Mouse (Mus musculus) limb, embryonic 12.5 days (tissue): ENCODE measurements at regions not wholly inside any gene's neighbourhood (a gene's known extent, or its start where the extent isn't known, plus 50 kb on each side); places are given as distances from the start of the nearest gene placed in this dataset.

ENCODE experiments used
- ATAC-seq: fragments of 200-750 bp; cut with Nextera tagmentation; 2 replicates; pipeline ENCODE4 v1.8.0; 2017; ENCODE audit warnings: low read depth, moderate TSS enrichment; ENCODE audit not compliant: insufficient number of reproducible peaks, insufficient read depth, low FRiP score, low TSS enrichment
- H3K27ac ChIP-seq: fragments of 300-500 bp; sonication (generic); 2 replicates; pipeline ENCODE4 v1.5.1; 2016; ENCODE audit warnings: mild to moderate bottlenecking, moderate library complexity
- H3K27me3 ChIP-seq: fragments of 300-500 bp; sonication (generic); 2 replicates; pipeline ENCODE4 v1.6.1; 2016; ENCODE audit warnings: mild to moderate bottlenecking, moderate library complexity
- H3K36me3 ChIP-seq: fragments of 300-500 bp; sonication (generic); 2 replicates; pipeline ENCODE4 v1.6.1; 2016; ENCODE audit warnings: mild to moderate bottlenecking, moderate library complexity
- H3K4me1 ChIP-seq: fragments of 300-500 bp; sonication (generic); replicated peaks from 2 replicates; pipeline ENCODE4 v1.6.1; 2016
- H3K4me2 ChIP-seq: fragments of 300-500 bp; sonication (generic); 2 replicates; pipeline ENCODE4 v1.6.1; 2016; ENCODE audit warnings: mild to moderate bottlenecking, moderate library complexity
- H3K4me3 ChIP-seq: fragments of 300-500 bp; sonication (generic); replicated peaks from 2 replicates; pipeline ENCODE4 v1.5.1; 2016; ENCODE audit warnings: mild to moderate bottlenecking
- H3K9ac ChIP-seq: fragments of 300-500 bp; sonication (generic); replicated peaks from 2 replicates; pipeline ENCODE4 v1.6.1; 2016; ENCODE audit warnings: mild to moderate bottlenecking, moderate library complexity
- H3K9me3 ChIP-seq: fragments of 300-500 bp; sonication (generic); 2 replicates; pipeline ENCODE4 v1.6.1; 2016; ENCODE audit warnings: mild to moderate bottlenecking, moderate library complexity
- WGBS: fragments of 180-500 bp; shearing (Covaris S2); methylation state at CpG from one replicate; pipeline ENCODE4 v1.1.7; 2016; 5-methylcytosine and 5-hydroxymethylcytosine counted together

DNA sequence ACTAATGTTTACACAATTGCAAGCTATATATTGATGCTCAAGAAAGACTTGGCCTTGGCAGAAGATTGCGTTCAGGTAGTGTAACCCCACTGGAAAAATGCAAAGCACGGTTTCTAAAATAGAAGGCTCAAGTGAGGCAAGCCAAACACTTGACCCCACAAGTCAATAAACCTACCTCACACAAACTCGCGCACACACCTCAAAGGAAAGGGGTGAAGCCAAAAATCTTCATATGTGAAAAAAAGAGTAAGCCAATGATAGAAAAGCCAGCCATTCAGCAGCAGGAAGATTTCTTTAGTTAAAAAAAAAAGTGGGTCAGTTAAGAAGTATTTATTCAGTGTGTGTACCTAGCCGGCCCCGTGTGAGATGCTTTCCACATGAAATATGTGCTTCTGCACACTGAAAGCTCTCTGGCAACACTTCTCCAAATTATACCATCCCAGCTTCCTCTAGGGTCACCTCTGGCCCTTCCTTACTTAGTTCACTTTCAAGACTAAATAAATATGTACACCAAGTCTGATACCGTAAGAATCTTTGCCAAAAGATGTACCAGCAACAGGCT is 227.1 kb downstream of the Lmo4 start:
- H3K27me3 ChIP-seq: no peaks in the 10 kb centered on the region
- no peak for ATAC-seq
- no peaks in the 10 kb centered on the region for H3K4me1 ChIP-seq
- H3K4me2 ChIP-seq: no peak overlapping the region
- no peak overlapping the region for H3K9ac ChIP-seq
- H3K36me3 ChIP-seq: no peaks in the 10 kb centered on the region
- H3K27ac ChIP-seq: no peak overlapping the region
- H3K4me3 ChIP-seq: no peak overlapping the region
- no peaks in the 10 kb centered on the region for H3K9me3 ChIP-seq
- WGBS: 87% methylated on average over 7 of the region's 7 CpGs

DNA sequence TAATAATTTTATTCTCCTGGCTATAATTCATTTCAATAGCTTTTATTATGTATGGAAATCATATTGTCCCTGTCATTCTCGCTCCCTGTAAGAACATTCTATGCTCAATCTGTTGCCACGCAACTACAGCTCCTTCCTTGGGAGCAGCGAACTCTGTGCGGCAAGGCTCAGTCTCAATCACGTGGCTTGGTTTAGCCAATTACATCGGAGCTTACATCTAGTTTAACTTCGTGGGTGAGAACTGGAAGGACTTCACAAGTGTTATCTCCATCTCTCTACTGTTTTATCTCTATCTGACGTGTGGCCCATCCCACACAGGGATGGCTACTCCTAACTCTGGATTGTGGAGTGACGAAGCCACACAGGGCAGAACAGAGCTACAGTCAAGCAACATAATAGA is 231.4 kb downstream of the Lmo4 start:
- ATAC-seq: no peak
- no peaks in the 10 kb centered on the region for H3K4me1 ChIP-seq
- H3K9me3 ChIP-seq: no peaks in the 10 kb centered on the region
- H3K27ac ChIP-seq: no peak overlapping the region
- H3K36me3 ChIP-seq: no peaks in the 10 kb centered on the region
- H3K9ac ChIP-seq: no peak overlapping the region
- H3K4me2 ChIP-seq: no peak overlapping the region
- H3K4me3 ChIP-seq: no peak overlapping the region
- 86% methylated on average over 9 of the region's 9 CpGs for WGBS
- H3K27me3 ChIP-seq: no peaks in the 10 kb centered on the region

DNA sequence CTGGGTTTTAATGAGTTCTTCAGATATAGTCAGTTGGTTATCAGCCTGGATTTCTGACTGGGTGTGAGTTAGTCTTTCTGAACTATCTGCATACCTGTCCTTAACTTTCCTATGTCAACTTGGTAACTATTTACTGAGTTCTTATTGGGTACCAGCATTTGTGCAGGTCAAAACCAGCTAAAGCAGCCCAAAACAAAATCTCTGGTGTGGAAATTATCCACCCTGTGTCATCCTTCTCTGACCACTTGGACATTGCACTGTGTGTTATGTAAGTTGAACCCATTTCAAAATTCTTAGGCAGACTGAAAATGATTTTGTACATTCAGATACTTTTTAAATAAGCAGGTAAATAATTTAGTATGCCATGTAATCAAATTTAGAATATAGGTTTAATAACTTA is 232.7 kb downstream of the Lmo4 start:
- Histone ChIP-seq H3K4me3 (no peak overlapping the region), H3K36me3 (no peaks in the 10 kb centered on the region), H3K27me3 (no peaks in the 10 kb centered on the region), H3K9me3 (no peaks in the 10 kb centered on the region), H3K4me1 (no peaks in the 10 kb centered on the region), H3K9ac (no peak overlapping the region), H3K4me2 (no peak overlapping the region), H3K27ac (no peak overlapping the region)
- no peak for ATAC-seq

DNA sequence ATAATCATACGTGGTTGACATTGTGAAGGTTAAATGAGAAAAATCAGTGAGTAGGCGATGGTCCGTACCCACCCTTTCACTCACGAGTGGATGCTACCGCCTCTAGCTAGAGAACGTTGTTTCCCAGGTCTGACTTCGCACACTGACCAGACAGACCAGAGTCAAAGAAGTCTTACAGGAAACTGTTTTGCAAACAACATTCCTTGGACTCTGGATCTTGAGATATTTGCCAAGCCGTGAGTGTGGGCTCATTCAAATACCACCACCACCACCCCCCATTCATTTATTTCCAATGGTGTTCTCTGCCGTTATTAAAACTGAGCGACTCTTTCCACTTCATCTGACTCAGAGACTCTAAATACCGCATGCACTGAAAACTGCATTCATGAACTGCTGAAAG is 234.2 kb downstream of the Lmo4 start:
- Histone ChIP-seq H3K4me1 (no peaks in the 10 kb centered on the region), H3K27ac (no peak overlapping the region), H3K9me3 (no peaks in the 10 kb centered on the region), H3K36me3 (no peaks in the 10 kb centered on the region), H3K27me3 (no peaks in the 10 kb centered on the region), H3K4me2 (no peak overlapping the region), H3K9ac (no peak overlapping the region), H3K4me3 (no peak overlapping the region)
- WGBS: 91% methylated on average over 11 of the region's 11 CpGs
- no peak for ATAC-seq

DNA sequence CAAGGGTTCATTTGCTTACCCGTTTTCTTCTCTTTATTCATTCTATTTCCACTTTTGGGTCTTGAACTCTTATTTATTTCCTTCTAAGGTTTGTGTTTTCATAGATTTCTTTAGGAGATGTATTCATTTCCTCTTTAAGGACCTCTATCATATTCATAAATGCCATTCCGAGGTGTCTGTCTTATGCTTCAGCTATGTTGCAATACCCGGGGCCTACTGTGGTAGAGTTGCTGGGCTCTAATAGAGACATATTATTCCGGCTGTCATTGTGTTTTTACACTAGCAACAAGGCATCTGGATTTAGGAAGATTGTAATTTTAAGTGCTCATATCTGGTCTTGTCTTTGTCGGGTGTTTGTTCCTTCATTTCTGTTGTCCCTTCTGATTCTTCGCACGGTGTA is 249.5 kb downstream of the Lmo4 start:
- Histone ChIP-seq H3K36me3 (no peaks in the 10 kb centered on the region), H3K4me2 (no peak overlapping the region), H3K4me1 (peaks cover 4% of the 10 kb centered on the region; the same call in 1 of the 2 replicates), H3K4me3 (no peak overlapping the region), H3K27ac (no peak overlapping the region), H3K27me3 (no peaks in the 10 kb centered on the region), H3K9me3 (no peaks in the 10 kb centered on the region), H3K9ac (no peak overlapping the region)
- no peak for ATAC-seq
- WGBS: 94% methylated on average over 7 of the region's 7 CpGs

DNA sequence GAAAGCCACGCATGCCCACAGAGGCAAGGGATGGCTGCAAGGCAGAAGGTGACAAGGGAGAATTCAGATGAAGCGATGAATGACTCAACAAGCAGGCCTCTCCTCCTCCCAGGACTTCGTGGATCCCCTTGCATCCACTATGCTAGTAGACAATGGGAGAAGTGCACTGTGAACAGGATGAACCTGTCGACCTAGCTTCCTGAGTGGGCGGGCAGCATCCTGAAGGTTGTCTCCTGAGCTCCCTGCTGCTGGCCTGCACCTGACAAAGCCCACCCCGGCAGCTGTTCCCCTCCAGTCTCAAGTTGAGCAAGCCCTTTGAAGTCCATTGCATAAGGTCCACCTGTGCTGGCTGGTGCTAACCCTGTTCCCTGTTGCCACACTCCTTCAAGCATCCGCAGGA is 250.2 kb downstream of the Lmo4 start:
- Histone ChIP-seq H3K36me3 (no peaks in the 10 kb centered on the region), H3K9ac (no peak overlapping the region), H3K27ac (no peak overlapping the region), H3K9me3 (no peaks in the 10 kb centered on the region), H3K27me3 (no peaks in the 10 kb centered on the region), H3K4me3 (no peak overlapping the region), H3K4me1 (peaks cover 4% of the 10 kb centered on the region; the same call in 1 of the 2 replicates), H3K4me2 (no peak overlapping the region)
- 81% methylated on average over 7 of the region's 7 CpGs for WGBS
- no peak for ATAC-seq

DNA sequence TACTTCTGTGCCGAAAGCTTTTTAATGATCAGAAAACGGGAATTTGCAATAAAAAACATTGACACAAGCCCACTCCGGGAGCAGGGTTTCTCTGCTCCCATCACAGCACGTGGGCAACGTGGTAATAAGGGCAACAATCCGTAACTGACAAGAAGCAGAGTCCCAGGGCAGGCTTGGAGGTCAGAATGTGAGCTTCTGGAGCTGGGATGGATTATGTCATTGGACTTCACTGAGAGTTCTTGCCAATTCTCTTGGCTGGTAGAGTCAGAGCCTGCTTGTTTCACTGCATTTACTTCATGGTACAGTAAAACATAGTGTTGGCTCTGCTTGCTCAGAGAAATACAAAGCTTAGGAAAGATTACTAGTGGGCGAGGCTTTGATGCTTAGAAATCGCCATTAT is 252.7 kb downstream of the Lmo4 start:
- Histone ChIP-seq H3K9ac (no peak overlapping the region), H3K4me3 (no peak overlapping the region), H3K4me1 (peaks cover 20% of the 10 kb centered on the region), H3K27ac (no peak overlapping the region), H3K27me3 (no peaks in the 10 kb centered on the region), H3K4me2 (no peak overlapping the region), H3K36me3 (no peaks in the 10 kb centered on the region), H3K9me3 (no peaks in the 10 kb centered on the region)
- 45% methylated on average over 8 of the region's 8 CpGs for WGBS
- ATAC-seq: no peak

DNA sequence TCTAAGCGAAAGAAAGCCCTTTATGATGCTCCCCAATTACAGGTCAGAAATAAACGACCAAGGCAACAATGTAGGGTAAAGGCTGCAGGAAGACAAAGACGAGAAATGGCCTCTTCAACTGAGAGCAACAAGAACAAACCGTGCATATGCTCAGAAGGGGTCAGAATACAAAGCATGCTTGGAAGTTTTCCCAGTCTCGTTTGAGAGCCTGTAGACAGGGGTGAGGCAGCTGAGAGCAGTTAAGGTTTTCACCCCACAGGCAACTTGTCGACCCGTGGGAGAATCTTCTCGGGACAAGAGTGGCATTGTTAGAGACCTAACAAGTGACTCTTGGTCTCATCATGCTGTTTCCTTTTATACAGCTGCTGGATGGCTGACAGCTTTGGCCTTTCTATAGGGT is 255.4 kb downstream of the Lmo4 start:
- no peak for ATAC-seq
- Histone ChIP-seq H3K9ac (no peak overlapping the region), H3K4me2 (no peak overlapping the region), H3K27ac (no peak overlapping the region), H3K4me3 (no peak overlapping the region), H3K9me3 (no peaks in the 10 kb centered on the region), H3K27me3 (no peaks in the 10 kb centered on the region), H3K36me3 (no peaks in the 10 kb centered on the region), H3K4me1 (peaks cover 25% of the 10 kb centered on the region)
- WGBS: 63% methylated on average over 8 of the region's 8 CpGs

DNA sequence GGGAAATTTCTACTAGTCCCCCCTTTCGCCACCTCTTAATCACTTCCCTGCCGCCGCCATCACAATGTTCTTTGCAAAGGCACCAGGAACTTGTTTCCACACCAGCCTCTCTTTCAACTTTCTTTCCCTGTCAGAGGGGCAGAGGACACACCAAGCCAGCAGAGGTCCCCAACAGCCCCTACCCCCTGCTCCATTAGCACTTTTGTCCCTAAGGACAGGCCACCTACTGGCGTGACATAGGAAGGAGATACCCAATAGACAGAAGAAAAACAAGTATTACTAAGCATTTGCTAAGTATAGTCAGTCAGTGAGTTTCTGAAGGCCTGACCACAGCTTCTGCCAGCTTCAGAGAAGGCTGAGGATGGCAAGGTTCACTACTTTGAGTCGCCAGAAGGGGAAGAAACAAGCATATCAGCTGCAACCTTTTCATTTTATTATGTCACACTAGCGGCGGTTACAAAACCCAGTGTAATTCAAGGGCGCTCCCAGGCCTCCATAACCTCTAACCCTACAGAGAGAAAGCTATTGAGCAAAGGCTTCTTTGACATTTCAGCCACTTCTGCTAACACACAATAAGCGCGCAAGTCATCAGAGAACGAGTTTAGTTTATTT is 255.9 kb downstream of the Lmo4 start:
- Histone ChIP-seq H3K27ac (0 out of 2 replicates have a peak overlapping the region, but pooled peaks have one; percentile 7), H3K4me3 (no peak overlapping the region), H3K9ac (no peak overlapping the region), H3K36me3 (no peaks in the 10 kb centered on the region), H3K4me2 (no peak overlapping the region), H3K27me3 (no peaks in the 10 kb centered on the region), H3K9me3 (no peaks in the 10 kb centered on the region), H3K4me1 (peaks cover 25% of the 10 kb centered on the region)
- no peak for ATAC-seq
- WGBS: 67% methylated on average over 11 of the region's 11 CpGs

DNA sequence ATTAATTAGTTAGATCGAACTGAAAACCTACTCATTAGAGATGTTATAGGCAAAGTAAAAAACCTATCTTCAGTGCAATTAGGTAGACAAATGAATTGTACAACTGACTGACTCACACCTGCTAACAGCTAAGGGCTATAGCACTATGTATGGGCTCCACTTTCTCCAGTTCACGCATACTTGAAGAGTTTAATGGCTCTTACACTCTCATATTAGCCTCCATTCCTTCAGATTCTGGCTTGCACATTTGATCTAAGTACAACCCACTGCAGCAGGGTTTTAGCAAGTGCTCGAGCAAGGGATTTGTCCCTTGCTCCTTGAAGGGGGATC is 257.1 kb downstream of the Lmo4 start:
- ATAC-seq: no peak
- H3K27ac ChIP-seq: no peak overlapping the region
- H3K27me3 ChIP-seq: no peaks in the 10 kb centered on the region
- H3K4me2 ChIP-seq: no peak overlapping the region
- WGBS: 28% methylated on average over 3 of the region's 3 CpGs
- peaks cover 25% of the 10 kb centered on the region for H3K4me1 ChIP-seq
- no peak overlapping the region for H3K9ac ChIP-seq
- no peaks in the 10 kb centered on the region for H3K9me3 ChIP-seq
- no peaks in the 10 kb centered on the region for H3K36me3 ChIP-seq
- H3K4me3 ChIP-seq: no peak overlapping the region

DNA sequence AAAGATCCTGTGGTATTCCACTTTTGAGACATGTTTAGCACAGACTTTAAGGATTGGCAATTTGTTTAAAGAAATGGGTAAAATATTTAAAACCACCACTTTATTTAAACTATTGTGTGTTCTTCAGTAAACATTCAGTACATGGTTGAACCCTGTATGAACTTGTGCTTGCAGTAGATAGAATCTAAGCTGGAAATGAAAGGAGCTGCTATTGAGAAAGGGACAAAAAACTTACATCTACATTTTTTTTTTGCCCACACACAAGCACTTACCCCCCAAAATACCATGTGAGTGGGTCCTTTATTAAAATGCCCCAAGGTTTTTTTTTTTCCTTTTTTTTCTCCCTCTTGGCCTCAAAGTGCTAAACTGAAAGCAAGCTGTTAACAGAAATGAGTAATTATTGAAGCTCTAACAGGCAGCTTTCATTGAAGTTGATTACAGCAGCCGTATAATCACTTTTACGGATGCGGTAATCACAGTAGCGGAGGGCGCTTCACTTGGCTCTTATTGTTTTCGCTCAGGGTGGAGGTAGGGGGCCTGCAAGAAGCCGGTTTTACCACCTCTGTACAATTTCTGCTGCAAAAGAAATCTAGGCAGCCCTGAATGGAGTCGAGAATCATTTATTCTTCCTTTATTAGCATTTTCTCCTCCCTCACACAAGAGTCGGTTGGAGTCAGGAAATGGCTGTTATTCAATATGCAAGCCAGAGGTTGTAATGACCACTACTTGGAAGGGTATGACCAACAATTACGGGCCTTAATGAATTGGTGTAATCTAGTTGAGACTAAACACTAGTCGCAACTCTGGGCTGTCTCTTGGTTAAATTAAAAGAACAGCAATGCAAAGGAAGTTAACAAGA is 257.7 kb downstream of the Lmo4 start:
- Histone ChIP-seq H3K4me2 (peak overlapping the region; percentile 33), H3K36me3 (no peaks in the 10 kb centered on the region), H3K27me3 (no peaks in the 10 kb centered on the region), H3K4me3 (no peak overlapping the region), H3K27ac (no peak overlapping the region), H3K4me1 (peaks cover 23% of the 10 kb centered on the region), H3K9me3 (no peaks in the 10 kb centered on the region), H3K9ac (no peak overlapping the region)
- 13% methylated on average over 11 of the region's 11 CpGs for WGBS
- ATAC-seq: no peak
